Mouse (Mus musculus): Measurements from ENCODE around the gene Iqce.
A peak's percentile ranks its signal among the peaks of the same experiment; 100 is the strongest.

The Iqce gene

DNA sequence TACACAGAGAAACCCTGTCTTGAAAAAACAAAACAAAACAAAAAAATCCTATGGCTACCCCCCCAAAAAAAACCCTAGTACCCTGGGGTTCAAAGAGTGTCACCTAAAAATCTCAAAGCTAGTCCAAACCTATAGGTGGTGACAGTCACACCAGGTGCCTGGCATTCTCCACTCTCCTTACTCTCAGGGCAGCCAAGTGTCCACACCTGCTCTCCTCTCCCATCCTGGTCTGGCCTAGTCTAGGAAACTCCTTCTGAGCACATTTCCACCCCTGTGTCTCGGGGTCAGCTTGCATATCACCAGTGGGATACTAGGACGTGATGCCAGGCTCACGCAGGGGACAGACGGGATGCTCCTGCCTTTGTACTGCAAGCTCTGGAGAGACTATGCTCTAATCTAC is 62.9 kb downstream of the Iqce start:
- no peak for DNase-seq (ENCODE audit: low spot score in 2 of 2)

GRCm38 (mm10) chr5:140638484-140638883 is 63.7 kb downstream of the Iqce start:
- no peak for DNase-seq (ENCODE audit: low spot score in 2 of 2)

GRCm38 (mm10) chr5:140637989-140638388 is 64.2 kb downstream of the Iqce start:
- no peak for DNase-seq (ENCODE audit: low spot score in 2 of 2)

DNA sequence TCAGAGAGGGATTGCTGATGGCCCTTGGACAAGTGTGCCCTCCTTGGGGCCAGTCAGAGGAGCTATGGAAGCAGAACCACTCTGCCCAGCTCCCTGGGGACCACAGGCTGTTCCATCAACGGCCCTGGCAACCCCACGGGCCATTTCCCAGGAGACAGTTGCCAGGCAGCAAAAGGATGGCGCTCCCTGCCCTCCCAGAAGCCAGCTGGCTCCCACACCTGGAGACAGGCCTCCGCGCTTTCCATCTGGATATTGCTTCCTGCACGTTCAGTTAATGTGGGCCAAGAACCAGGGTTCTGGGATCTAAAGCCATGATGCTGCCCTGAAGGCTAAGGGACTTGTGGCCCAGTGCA is 65.1 kb downstream of the Iqce start:
- no peak for DNase-seq (ENCODE audit: low spot score in 2 of 2)

- DNase-seq (ENCODE audit: low spot score in 2 of 2) = no peak
These were observed 65.7 kb downstream of the Iqce start for GRCm38 (mm10) chr5:140636316-140637057.

- DNase-seq (ENCODE audit: low spot score in 2 of 2) = no peak
These were observed 67.1 kb downstream of the Iqce start for GRCm38 (mm10) chr5:140634798-140635722.

GRCm38 (mm10) chr5:140633432-140633831 is 68.7 kb downstream of the Iqce start:
- no peak for DNase-seq (ENCODE audit: low spot score in 2 of 2)

DNA sequence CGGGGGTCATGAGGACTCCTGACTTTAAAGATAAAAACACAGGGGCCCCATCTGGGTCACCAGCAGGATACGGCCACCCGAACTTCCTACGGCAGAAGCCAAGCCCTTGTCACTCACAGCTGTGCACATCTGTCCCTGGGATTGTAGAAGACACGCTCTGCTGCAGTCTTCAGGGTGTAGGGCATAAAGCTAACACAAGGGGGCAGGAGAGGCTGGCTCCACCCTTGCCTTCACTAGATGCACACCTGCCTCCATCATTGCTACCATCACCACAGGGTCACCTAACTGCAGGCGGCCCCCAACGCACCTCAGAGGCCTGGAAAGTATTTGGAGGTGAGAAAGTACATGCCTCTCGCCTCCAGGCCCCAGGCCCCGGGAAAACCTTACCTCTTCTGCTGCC is 73.2 kb downstream of the Iqce start:
- no peak for DNase-seq (ENCODE audit: low spot score in 2 of 2)

DNA sequence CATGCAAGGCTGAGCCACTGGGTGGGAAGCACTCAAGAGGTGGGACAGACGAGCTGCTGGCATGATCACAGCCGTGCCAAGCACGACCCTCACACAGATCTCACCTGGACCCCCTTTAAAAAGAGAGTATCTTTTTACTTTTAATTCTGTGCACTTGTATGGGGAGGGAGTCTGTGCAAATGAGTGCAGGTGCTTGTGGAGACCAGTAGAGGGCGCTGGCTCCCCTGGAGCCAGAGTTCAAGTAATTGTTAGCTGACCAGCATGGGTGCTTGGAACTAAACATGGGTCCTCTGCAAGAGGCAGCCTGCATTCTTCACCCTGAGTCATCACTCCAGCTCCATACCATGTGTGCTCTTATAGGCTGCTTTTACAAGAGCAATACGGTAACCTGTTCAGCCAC is 74.6 kb downstream of the Iqce start:
- DNase-seq (ENCODE audit: low spot score in 2 of 2) = no peak

GRCm38 (mm10) chr5:140624961-140625360 is 77.2 kb downstream of the Iqce start:
- DNase-seq (ENCODE audit: low spot score in 2 of 2) = no peak

- no peak for DNase-seq (ENCODE audit: low spot score in 2 of 2)
These were observed 77.9 kb downstream of the Iqce start for GRCm38 (mm10) chr5:140624238-140624637.

DNA sequence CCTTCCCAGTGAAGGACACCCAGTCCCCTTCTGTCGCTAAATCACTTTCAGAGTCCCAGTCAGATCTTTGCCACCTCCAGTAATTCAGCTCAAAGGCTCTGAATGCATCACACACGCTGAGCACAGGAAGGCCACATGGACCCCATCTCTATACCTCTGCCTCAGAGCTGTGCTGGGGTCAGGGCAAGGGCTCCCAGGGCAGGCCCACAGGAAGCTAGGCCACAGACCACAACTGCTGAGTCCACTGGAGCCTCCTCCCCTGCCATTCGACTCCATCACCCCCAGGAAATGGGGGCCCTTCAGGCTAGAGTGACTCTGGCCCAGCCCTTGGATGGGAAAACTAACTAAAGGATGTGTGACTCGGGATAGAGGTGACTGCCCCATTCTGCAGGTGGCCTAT is 78.4 kb downstream of the Iqce start:
- no peak for DNase-seq (ENCODE audit: low spot score in 2 of 2)

DNA sequence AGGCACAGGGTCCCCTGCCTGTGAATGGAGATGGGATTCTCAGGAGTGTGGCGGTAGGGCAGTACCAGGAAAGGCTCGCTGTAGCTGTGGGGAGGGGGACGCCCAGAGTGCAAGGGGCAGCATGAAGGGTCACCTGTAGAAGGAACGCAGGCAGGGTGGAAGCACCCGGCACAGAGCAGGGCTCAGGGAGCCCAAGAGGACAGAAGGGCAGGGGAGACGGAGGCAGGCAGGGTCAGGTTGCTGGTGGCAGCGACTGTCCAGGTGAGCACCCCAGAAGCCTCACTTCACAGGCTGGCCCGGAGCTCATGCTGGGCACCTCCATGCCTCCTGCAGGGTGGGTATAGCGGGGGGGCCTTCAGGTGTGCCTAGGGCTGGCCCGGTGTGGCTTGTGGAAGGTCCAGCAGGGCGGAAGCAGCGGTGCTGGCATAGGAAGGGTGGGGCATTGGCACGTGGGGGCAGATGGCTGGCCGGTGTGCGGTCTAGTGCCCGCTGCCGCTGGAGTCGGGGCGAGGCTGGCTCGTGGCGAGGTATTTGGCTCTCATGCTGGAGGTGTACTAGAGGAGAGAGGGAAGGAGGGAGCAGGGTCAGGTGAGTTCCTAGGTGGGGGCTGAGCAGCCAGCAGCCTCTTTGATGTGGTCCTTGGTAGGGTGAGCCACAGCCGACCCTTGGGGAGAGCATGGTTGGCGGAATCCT is 79.1 kb downstream of the Iqce start:
- DNase-seq (ENCODE audit: low spot score in 2 of 2) = no peak

DNA sequence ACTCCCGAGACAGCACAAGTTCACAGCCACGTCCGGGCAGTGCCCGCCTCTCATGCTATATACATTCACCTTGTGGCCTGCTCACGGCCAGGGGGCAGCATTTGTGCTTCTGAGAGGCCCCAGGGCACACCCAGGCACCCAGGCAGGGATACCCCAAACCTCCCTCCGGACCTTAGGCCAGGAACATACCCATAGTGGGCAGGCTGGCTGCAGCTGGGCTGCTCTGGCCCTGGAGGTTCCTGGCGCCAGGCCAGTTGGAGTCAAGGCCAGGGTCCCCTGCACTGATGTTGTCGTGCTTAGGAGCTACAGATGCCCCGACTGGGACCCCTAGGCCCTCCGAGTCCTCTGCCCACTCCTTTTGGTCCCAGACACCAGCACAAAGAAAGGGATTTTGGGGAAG is 80.7 kb downstream of the Iqce start:
- no peak for DNase-seq (ENCODE audit: low spot score in 2 of 2)

DNA sequence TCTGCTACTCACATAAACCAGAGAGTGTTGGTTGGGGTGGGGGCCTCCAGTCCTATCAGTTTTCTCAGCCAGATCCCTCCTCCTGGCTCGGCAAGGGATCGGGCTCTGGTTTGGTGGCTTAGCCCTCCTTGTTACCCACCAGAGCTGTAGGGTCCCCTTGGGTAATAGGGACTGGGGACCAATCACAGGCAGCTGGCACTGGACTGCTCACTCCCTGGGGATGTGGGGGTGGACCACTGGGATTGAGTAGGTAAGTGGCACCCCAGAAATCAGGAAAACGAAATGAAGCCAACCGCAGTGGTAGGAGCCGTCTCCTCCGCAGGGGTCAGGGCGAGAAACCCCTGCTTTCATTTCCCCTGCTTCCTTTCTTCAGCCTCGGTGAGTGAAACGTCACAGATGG is 81.1 kb downstream of the Iqce start:
- DNase-seq (ENCODE audit: low spot score in 2 of 2) = no peak

GRCm38 (mm10) chr5:140619895-140620736 is 82.1 kb downstream of the Iqce start:
- no peak for DNase-seq (ENCODE audit: low spot score in 2 of 2)

DNA sequence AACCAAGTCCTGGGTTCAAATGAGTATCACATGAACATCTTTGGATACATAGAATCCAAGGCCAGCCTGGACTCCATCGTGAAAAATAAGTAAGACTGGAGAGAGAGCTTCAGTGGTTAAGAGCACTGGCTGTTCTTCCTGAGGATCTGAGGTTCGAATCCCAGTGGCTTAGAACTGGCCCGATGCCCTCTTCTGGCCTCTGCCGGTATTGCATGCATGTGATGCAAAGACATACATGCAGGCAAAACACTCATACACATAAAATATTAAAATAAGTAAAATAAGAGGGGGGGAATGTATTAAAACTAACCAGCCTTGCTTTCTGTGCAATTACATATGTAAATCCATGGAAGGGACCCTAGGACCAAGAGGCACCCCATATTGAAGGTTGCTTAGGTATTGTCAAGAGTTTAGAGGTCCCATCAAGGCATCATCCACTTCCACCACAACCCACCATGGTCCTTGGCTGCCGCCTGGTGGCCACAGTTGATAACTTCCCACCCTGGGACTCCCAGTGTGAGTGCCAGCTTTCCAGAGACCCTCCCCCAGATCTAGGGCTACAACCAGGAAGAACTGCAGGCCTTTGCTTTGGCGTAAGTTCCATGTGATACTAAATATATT is 82.9 kb downstream of the Iqce start:
- DNase-seq (ENCODE audit: low spot score in 2 of 2) = peak in 1 of 2 experiments; percentile 70

DNA sequence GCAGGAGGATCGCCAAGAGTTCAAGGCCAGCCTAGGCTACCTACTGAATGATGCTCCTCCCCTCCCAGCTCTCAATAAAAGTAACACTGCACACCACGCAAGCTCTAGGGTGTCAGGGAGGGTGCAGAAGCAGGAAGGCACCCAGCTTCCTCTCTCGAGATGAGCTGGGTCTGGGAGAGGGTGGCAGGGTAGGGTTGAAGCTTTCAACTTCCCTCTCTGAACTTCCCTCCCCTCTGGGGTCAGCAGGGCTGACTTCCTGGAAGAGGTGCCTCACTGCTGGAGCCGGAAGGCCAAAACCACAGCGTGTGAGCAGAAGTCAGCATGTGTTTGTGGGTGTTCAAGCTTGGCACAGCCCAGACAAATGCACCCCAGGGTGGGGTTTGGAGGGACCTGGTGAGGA is 84.5 kb downstream of the Iqce start:
- no peak for DNase-seq (ENCODE audit: low spot score in 2 of 2)

GRCm38 (mm10) chr5:140616691-140617090 is 85.5 kb downstream of the Iqce start:
- DNase-seq (ENCODE audit: low spot score in 2 of 2) = no peak

GRCm38 (mm10) chr5:140616110-140616503 is 86.1 kb downstream of the Iqce start:
- no peak for DNase-seq (ENCODE audit: low spot score in 2 of 2)
